Mouse (Mus musculus): Measurements from ENCODE around the gene Gpld1.

DNA sequence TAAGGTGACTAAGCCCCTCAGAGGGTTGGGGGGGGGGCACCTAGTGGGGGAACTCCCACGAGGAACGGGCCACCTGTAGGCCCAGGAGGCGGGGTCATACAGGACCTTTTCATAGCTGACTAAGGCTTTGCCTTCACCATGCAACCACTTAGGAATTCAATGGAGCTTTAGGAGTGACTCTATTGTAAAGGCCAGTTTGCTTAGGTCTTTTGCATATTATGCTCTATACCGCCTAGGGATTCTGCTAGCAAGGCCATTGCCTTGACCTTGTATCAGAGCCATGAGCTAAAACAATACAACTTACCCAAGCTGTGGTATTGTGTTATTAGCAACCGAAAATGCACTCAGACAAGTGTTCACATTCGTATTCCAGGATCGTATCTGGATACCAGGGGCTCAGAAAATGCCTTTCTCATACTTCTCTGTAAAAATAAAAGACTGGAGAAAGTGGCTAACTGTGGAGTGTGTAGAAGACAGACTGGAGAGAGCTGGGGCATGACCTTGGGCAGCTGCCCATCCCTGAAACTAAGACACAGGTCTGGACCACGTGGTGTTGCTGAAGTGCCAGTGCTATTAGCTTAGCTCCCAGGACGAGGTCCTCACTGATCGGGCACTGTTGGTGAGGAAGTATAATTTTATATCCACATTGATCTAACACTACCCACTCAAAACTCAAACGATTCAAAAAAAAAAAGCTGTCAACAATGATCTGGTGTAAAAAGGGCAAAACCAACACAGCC lies 36.0 kb upstream of the Gpld1 start:
- no peak for TF ChIP-seq CTCF (IDR thresholded peaks at IDR 0.05; ENCODE audit: control insufficient read depth, insufficient read depth, insufficient replicate concordance, low read depth, low read length)
- no peak for TF ChIP-seq POLR2A (IDR thresholded peaks at IDR 0.05; ENCODE audit: control insufficient read depth, low read depth, low read length)

Data from testis, adult 2 months (tissue).